Mouse (Mus musculus) heart, adult 2 months (tissue): Measurements from ENCODE around the gene Msrb2. TPM values are rescaled to one million over a fixed set of nuclear protein-coding genes. Genes with fewer than 3 reads are reported as not detected.

Source experiments
- DNase-seq, 2 experiments: peaks; one replicate each; pipeline ENCODE4 v3.0.0; 2021
- H3K27ac ChIP-seq: fragments of 200-600 bp; 2 replicates; pipeline ENCODE4 v1.8.1; 2022
- H3K27me3 ChIP-seq: fragments of 200-500 bp; 2 replicates; pipeline ENCODE4 v1.6.1; 2012; ENCODE audit warnings: mild to moderate bottlenecking, low read length, inconsistent platforms, mixed read lengths; ENCODE audit not compliant: control insufficient read depth, insufficient read depth
- H3K36me3 ChIP-seq: fragments of 200-500 bp; 2 replicates; pipeline ENCODE4 v1.6.1; 2012; ENCODE audit warnings: low read length, inconsistent platforms; ENCODE audit not compliant: control insufficient read depth, insufficient read depth
- H3K4me1 ChIP-seq: fragments of 200-500 bp; 2 replicates; pipeline ENCODE4 v1.6.1; 2011; ENCODE audit warnings: low read length; ENCODE audit not compliant: control insufficient read depth, insufficient read depth
- H3K4me3 ChIP-seq: fragments of 200-600 bp; 2 replicates; pipeline ENCODE4 v1.8.1; 2022
- H3K79me2 ChIP-seq: fragments of 200-500 bp; replicated peaks from 2 replicates; pipeline ENCODE4 v1.6.1; 2012; ENCODE audit warnings: mild to moderate bottlenecking, inconsistent platforms, low read length, moderate library complexity, mixed read lengths; ENCODE audit not compliant: control insufficient read depth, insufficient read depth
- H3K9ac ChIP-seq: fragments of 200-500 bp; 2 replicates; pipeline ENCODE4 v1.6.1; 2012; ENCODE audit warnings: low read depth, mild to moderate bottlenecking, control low read depth, inconsistent platforms, low read length, mixed read lengths
- CTCF ChIP-seq: fragments of 200-600 bp; IDR thresholded peaks from 2 replicates; pipeline ENCODE4 v1.8.1; 2022; ENCODE audit warnings: antibody characterized with exemption, mild to moderate bottlenecking, moderate library complexity
- EP300 ChIP-seq: fragments of 200-500 bp; IDR thresholded peaks from 2 replicates; pipeline ENCODE4 v1.6.1; 2011; ENCODE audit warnings: low read depth, low read length, control low read depth; ENCODE audit not compliant: insufficient read depth
- POLR2A ChIP-seq: fragments of 200-500 bp; IDR thresholded peaks from 2 replicates; pipeline ENCODE4 v1.6.1; 2011; ENCODE audit warnings: mild to moderate bottlenecking, low read depth, low read length, control low read depth; ENCODE audit not compliant: insufficient read depth
- WGBS: fragments of 180-500 bp; shearing (Covaris S2); methylation state at CpG from one replicate; pipeline ENCODE4 v1.1.7; 2018; 5-methylcytosine and 5-hydroxymethylcytosine counted together
- intact Hi-C: fragments of 180-260 bp; cut with DNase I; formaldehyde crosslinking; loops from one replicate; pipeline ENCODE4 v1.15.1; 2025
- polyA plus RNA-seq: library from polyadenylated mRNA; depleted of rRNA; stranded (reverse); fragments of >200 nt; gene quantifications from 2 replicates; pipeline ENCODE4 v1.2.3, GENCODE M21; 2012
- total RNA-seq, 2 experiments: library from RNA; stranded (reverse); gene quantifications; 2 replicates each; pipeline ENCODE4 v1.2.3; 2021

Msrb2 gene
- total and polyA plus RNA-seq, 3 experiments, result 52.8 to 76.9 (median 64.0) TPM

DNA sequence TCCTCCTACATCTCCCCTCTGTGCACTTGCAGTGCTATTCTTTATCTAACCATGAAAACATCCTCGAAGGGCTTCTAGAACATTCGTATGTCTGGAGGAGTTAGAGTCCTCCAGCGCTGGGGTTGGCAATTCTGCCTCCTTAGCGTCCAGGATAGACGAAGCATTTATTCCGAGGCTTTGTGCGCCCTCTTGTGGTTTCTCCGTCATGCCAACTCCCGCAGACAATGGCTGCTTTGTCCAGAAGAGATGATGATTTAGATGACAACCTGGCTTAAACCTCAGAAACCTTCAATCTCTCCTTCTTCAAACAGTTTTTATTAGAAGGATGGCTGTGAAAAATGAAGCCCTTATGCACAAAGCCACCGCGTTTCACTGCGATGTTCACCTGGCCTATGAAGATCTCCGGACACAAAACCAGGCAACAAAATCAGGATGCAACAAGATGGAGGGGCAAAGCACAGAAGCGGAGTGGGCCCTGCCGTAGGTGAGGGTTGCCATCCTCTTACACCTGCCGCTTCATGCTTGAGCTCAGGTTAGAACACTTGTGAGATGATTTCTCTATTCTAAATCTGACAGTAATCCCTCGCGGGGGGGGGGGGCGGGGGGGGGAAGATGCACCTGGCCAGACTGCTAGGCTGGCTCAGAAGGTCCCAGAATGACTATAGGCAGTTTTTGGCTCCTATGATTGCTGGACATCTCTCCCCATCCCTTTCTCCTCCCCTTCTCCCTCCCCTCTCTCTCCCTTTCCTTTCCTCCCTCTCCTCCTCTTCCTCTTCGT is 26.4 kb upstream of the Msrb2 start:
- H3K4me1 ChIP-seq, result no peaks in the 10 kb centered on the region; the same call in 1 of the 2 replicates
- H3K9ac ChIP-seq, result no peak overlapping the region
- TF ChIP-seq POLR2A (no peak), EP300 (peak; percentile 69; the same call in 1 of the 2 replicates), CTCF (peak; percentile 87)
- H3K36me3 ChIP-seq, result no peaks in the 10 kb centered on the region
- H3K27ac ChIP-seq, result peak overlapping the region; percentile 43; the same call in 1 of the 2 replicates
- 19% methylated on average over 20 of the region's 20 CpGs for WGBS
- no peaks in the 10 kb centered on the region for H3K79me2 ChIP-seq
- H3K27me3 ChIP-seq, result no peaks in the 10 kb centered on the region
- intact Hi-C loops, result loop anchor here (5.0 to 10.0 kb wide), 3 partner anchors 68 to 1920 kb away; no protein-coding TSS in a partner anchor
- peak; percentile 85 for DNase-seq
- peak overlapping the region; percentile 8; the same call in 1 of the 2 replicates for H3K4me3 ChIP-seq

DNA sequence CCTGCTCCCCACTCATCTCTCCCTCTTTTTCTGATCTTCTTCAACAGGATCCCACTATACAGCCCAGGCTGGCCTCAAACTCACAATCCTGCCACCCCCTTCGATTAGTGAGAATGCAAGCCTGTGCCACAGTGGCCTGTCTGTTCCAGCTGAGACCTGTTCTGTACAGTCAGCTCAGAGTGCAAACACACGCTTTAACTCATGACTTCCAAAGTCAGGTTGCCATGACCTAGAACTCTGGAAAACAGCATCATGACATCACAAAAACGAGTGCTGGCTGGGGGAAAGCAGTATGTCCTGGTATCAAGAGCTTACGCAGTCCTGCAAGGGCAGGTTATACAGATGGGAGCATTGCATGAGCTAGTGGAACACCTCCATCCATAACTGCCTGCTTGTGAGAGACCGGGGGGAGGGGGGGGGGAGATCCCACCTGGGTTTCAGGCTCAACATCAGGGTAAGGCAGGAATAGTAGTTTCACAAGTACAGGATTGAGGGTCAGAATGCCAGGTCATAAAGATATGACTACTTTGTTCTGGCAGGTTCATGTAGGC is 25.8 kb upstream of the Msrb2 start:
- no peak for DNase-seq
- TF ChIP-seq EP300 (no peak), CTCF (no peak), POLR2A (no peak)
- Histone ChIP-seq H3K4me1 (no peaks in the 10 kb centered on the region; the same call in 1 of the 2 replicates), H3K27me3 (no peaks in the 10 kb centered on the region), H3K27ac (no peak overlapping the region), H3K9ac (no peak overlapping the region), H3K4me3 (no peak overlapping the region), H3K36me3 (no peaks in the 10 kb centered on the region), H3K79me2 (no peaks in the 10 kb centered on the region)
- WGBS, result 62% methylated on average over 5 of the region's 5 CpGs
- intact Hi-C loops, result loop anchor here (10.0 kb wide), 1 partner anchor 1921 kb away; no protein-coding TSS in a partner anchor

DNA sequence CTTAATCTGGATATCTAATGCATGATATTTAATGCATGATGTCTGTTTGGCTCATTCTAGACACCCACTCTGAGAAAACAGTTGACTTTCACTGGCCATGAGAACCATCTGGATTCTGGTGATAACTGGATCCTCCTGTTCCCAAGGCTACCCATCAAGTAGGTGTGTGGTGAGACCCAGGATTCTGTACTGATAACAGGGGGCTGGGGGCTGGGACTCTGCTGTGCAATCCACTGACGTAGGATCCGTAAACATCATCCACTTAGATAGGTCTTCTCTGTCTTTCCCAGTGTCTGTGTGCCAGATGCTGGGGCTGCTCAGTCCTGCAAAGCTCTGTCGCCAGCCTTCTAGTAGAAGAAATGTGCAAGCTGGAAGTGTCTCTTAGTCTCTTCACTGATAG is 22.8 kb upstream of the Msrb2 start:
- WGBS, result 71% methylated on average over 3 of the region's 3 CpGs
- TF ChIP-seq CTCF, result no peak
- no peak for TF ChIP-seq POLR2A
- TF ChIP-seq EP300, result no peak
- intact Hi-C loops, result loop anchor here (10.0 kb wide), 1 partner anchor 1924 kb away; no protein-coding TSS in a partner anchor

DNA sequence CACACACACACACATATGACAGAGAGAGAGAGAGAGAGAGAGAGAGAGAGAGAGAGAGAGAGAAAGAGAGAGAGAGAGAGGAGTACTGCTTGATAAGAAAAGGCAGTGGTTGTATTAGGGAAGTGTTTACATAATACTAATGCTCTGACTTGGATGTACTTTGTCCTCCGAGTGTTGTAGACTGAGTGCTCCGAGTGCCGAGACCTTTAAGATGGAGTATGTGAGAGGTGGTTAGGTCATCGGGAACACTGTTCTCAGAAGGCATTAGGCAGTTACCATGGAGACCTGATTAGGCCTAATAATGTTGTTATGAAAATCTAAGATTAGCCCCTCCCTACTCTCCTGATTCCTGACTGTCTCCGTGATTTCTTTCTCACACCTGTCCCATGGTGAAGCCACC is 21.1 kb upstream of the Msrb2 start:
- no peak for DNase-seq
- intact Hi-C loops, result no loop called here
- Histone ChIP-seq H3K4me1 (no peaks in the 10 kb centered on the region), H3K9ac (no peak overlapping the region), H3K27me3 (no peaks in the 10 kb centered on the region), H3K4me3 (no peak overlapping the region), H3K27ac (no peak overlapping the region), H3K79me2 (no peaks in the 10 kb centered on the region), H3K36me3 (no peaks in the 10 kb centered on the region)
- 81% methylated on average over 5 of the region's 5 CpGs for WGBS
- TF ChIP-seq POLR2A (no peak), EP300 (no peak), CTCF (no peak)

More for the DNA sequence above, 22.8 kb upstream of the Msrb2 start:
- no peak for DNase-seq
- H3K4me1 ChIP-seq, result no peaks in the 10 kb centered on the region; the same call in 1 of the 2 replicates
- no peaks in the 10 kb centered on the region for H3K36me3 ChIP-seq
- no peaks in the 10 kb centered on the region for H3K27me3 ChIP-seq
- H3K4me3 ChIP-seq, result no peak overlapping the region
- H3K9ac ChIP-seq, result no peak overlapping the region
- no peak overlapping the region for H3K27ac ChIP-seq
- H3K79me2 ChIP-seq, result no peaks in the 10 kb centered on the region

DNA sequence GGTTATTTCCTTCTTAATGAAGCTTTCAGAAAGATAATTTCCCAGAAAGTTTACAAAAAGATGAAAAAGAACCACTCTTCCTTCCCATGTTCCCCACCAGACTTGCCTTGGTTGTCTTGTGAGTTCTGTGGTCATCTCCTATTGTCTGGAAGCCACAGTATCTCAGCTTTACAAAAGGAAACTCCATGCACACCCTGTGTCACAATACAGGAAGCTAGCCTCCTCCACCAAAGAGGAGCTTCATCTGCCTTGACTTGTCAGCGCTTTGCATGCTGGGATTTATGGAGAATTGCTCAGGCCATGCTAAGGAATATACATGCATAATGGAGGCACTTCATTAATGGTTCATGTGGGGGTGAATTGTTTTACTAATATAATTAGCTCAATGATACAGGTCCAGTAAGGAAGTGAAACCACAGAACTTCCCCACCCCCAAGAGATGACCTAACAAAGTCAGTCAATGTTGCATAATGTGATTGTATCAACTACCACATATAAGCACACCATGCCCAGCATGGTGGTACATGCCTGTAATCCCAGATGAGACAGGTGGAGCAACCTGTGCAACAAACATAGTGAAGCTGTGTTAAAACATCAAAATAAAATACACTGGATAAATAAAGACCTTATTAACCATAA is 19.5 kb upstream of the Msrb2 start:
- H3K4me3 ChIP-seq, result no peak overlapping the region
- WGBS, result 92% methylated on average over 1 of the region's 1 CpGs
- no peaks in the 10 kb centered on the region for H3K4me1 ChIP-seq
- intact Hi-C loops, result loop anchor here (2.0 kb wide), 1 partner anchor 17 kb away; no protein-coding TSS in a partner anchor
- no peak overlapping the region for H3K27ac ChIP-seq
- no peaks in the 10 kb centered on the region for H3K36me3 ChIP-seq
- peak in 1 of 2 experiments; percentile 13 for DNase-seq
- H3K27me3 ChIP-seq, result no peaks in the 10 kb centered on the region
- TF ChIP-seq POLR2A, result no peak
- no peak for TF ChIP-seq EP300
- TF ChIP-seq CTCF, result no peak
- no peak overlapping the region for H3K9ac ChIP-seq
- no peaks in the 10 kb centered on the region for H3K79me2 ChIP-seq
